Mouse (Mus musculus) MEL (cell line): Measurements from ENCODE around the gene Osbp2.

ENCODE experiments used
- BHLHE40 ChIP-seq: IDR thresholded peaks from 2 replicates; pipeline ENCODE4 v1.6.1; 2012; ENCODE audit warnings: low read depth, mild to moderate bottlenecking, inconsistent platforms, low read length, improper control_type of control experiment, borderline replicate concordance
- CTCF ChIP-seq, 3 experiments: IDR thresholded peaks in 2 of 3; conservative IDR thresholded peaks in 1 of 3; 2 replicates each; pipeline ENCODE4 v1.5.1; 2011 to 2012; ENCODE audit warnings: low read length in 3 of 3, low read depth in 2 of 3, mild to moderate bottlenecking in 2 of 3, improper control_type of control experiment in 1 of 3, inconsistent platforms in 1 of 3, mixed read lengths in 1 of 3, moderate library complexity in 1 of 3; ENCODE audit not compliant: control insufficient read depth in 1 of 3, insufficient read depth in 1 of 3, poor library complexity in 1 of 3, severe bottlenecking in 1 of 3
- POLR2A ChIP-seq, 2 experiments: IDR thresholded peaks; 2 replicates each; pipeline ENCODE4 v1.6.1; 2011 to 2012; ENCODE audit warnings: low read length in 2 of 2, mild to moderate bottlenecking in 2 of 2, control low read depth in 1 of 2, improper control_type of control experiment in 1 of 2, low read depth in 1 of 2, moderate library complexity in 1 of 2; ENCODE audit not compliant: control insufficient read depth in 1 of 2, insufficient read depth in 1 of 2, poor library complexity in 1 of 2

- TF ChIP-seq POLR2A (IDR thresholded peaks at IDR 0.05; ENCODE audit: control insufficient read depth in 1 of 2, insufficient read depth in 1 of 2, low read depth in 1 of 2, low read length in 2 of 2, poor library complexity in 1 of 2) (no peak), CTCF (IDR thresholded peaks at IDR 0.05 in 2 of 3, conservative IDR thresholded peaks at IDR 0.05 in 1 of 3; ENCODE audit: control insufficient read depth in 1 of 3, insufficient read depth in 1 of 3, low read depth in 2 of 3, low read length in 3 of 3, poor library complexity in 1 of 3, severe bottlenecking in 1 of 3) (no peak), BHLHE40 (no peak)
Measured at GRCm38 (mm10) chr11:3860361-3860760, 3.3 kb downstream of the Osbp2 start.
